In the genomic region with DNA sequence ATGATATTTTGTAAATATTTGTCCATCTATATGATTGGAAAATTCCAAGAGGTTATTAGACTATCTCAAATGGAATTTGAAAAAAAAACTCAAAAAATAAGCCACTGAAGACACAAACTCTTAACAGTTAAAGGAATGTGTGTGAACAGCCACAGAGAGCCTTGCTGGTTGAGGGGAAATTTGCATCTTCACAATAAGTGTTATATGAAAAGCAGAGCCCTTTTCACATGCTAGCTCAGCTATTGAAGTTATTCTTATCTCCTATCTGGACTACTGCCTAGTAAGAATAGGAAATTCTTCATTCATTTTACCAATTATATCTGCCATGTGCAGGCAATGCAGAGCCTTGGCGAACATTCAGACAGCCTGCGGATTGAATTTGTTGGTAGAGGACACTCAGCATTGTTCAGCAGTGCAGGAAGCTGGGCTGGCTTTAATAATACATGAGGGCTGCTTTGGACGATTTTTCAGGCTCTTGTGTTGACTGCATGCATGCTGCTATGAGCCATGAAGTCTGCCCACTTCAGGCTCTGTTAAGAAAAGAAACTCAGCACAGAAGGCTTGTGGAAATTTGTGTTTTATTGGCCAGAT, we compare ENCODE assay signal across 10 mouse cellular contexts.
DNase-seq lines count a peak whose midpoint lies in the region; ATAC-seq lines count a peak whose summit lies in the region.
"Had no signal": no experiment of that assay in that cellular context is flagged by ENCODE, and none has a peak within 500 bp of the region (broad histone marks: within the 10 kb centered on the region; RNA-seq: fewer than 3 reads in every experiment).

No protein-coding gene starts in this region.

- no peaks in the 10 kb centered on the region for H3K27me3 ChIP-seq in midbrain, embryonic 12.5 days
- H3K27me3 ChIP-seq: embryonic facial prominence, embryonic 12.5 days had no signal

- H3K9me3 ChIP-seq in midbrain, embryonic 12.5 days = no peaks in the 10 kb centered on the region
- H3K9me3 ChIP-seq: embryonic facial prominence, embryonic 12.5 days had no signal

- ATAC-seq in frontal cortex, adult (ENCODE audit: low TSS enrichment) = peak; percentile 88
- ATAC-seq in midbrain, embryonic 12.5 days (ENCODE audit: low FRiP score, low read depth) = peak; percentile 83
- no peak for ATAC-seq in erythroblast, adult 5-6 weeks (replicated peaks; ENCODE audit: low FRiP score, poor library complexity, severe bottlenecking)
- ATAC-seq: CD4-positive, CD25-positive, alpha-beta regulatory T cell, adult 4 months had no signal

- no peaks in the 10 kb centered on the region for H3K36me3 ChIP-seq in midbrain, embryonic 12.5 days
- H3K36me3 ChIP-seq: embryonic facial prominence, embryonic 12.5 days had no signal

- WGBS in midbrain, embryonic 12.5 days = 11% methylated on average over 3 of the region's 3 CpGs

- peaks cover 13% of the 10 kb centered on the region for H3K4me1 ChIP-seq in midbrain, embryonic 12.5 days
- H3K4me1 ChIP-seq: embryonic facial prominence, embryonic 12.5 days had no signal

- H3K27ac ChIP-seq in midbrain, embryonic 12.5 days (replicated peaks) = peak overlapping the region; percentile 61
- H3K27ac ChIP-seq: embryonic facial prominence, embryonic 12.5 days had no signal

- no peak for DNase-seq in frontal cortex, postnatal 25 days (ENCODE audit: low spot score in 2 of 2)
- DNase-seq in brain, adult 2 months (ENCODE audit: low read depth, low spot score) = peak; percentile 59
- DNase-seq in frontal cortex, postnatal 36 days (ENCODE audit: low spot score in 2 of 2) = peak; percentile 15 to 35
- DNase-seq in urinary bladder, postnatal 25 days (ENCODE audit: low spot score) = no peak
- no peak for DNase-seq in adrenal gland, postnatal 14 days

- 0 out of 2 replicates have a peak overlapping the region, but pooled peaks have one; percentile 15 for H3K4me2 ChIP-seq in midbrain, embryonic 12.5 days (replicated peaks)
- H3K4me2 ChIP-seq: embryonic facial prominence, embryonic 12.5 days had no signal

- H3K4me3 ChIP-seq in midbrain, embryonic 12.5 days = no peak overlapping the region
- H3K4me3 ChIP-seq: embryonic facial prominence, embryonic 12.5 days had no signal

- H3K9ac ChIP-seq in midbrain, embryonic 12.5 days (replicated peaks) = no peak overlapping the region
- H3K9ac ChIP-seq: embryonic facial prominence, embryonic 12.5 days had no signal

Comparison
In these comparisons a context has a peak if more than half of its experiments do, and no peak if none do; other contexts are left out.
1. DNase-seq: peak in brain, adult 2 months (single experiment) and frontal cortex, postnatal 36 days (2 of 2); none in frontal cortex, postnatal 25 days (0 of 2), urinary bladder, postnatal 25 days (single experiment) and adrenal gland, postnatal 14 days (single experiment).